Mouse (Mus musculus): ENCODE results near the gene Sorcs2.

The Sorcs2 gene

GRCm38 (mm10) chr5:36081021-36081420 lies 316.9 kb downstream of the Sorcs2 start:
- in situ Hi-C loops (cut with MboI; ENCODE audit: low pct_unique_long_range_greater_than_20kb in 1 of 2, low sequenced_read_pairs in 2 of 2, unreplicated experiment in 1 of 2) = no loop called here

GRCm38 (mm10) chr5:36075172-36076074 lies 322.5 kb downstream of the Sorcs2 start:
- in situ Hi-C loops (cut with MboI; ENCODE audit: low pct_unique_long_range_greater_than_20kb in 1 of 2, low sequenced_read_pairs in 2 of 2, unreplicated experiment in 1 of 2) = no loop called here

GRCm38 (mm10) chr5:36069503-36070360 lies 328.2 kb downstream of the Sorcs2 start:
- in situ Hi-C loops (cut with MboI; ENCODE audit: low pct_unique_long_range_greater_than_20kb in 1 of 2, low sequenced_read_pairs in 2 of 2, unreplicated experiment in 1 of 2) = no loop called here

GRCm38 (mm10) chr5:36067651-36068181 lies 330.2 kb downstream of the Sorcs2 start:
- in situ Hi-C loops (cut with MboI; ENCODE audit: low pct_unique_long_range_greater_than_20kb in 1 of 2, low sequenced_read_pairs in 2 of 2, unreplicated experiment in 1 of 2) = no loop called here

GRCm38 (mm10) chr5:36057804-36058322 lies 340.1 kb downstream of the Sorcs2 start:
- in situ Hi-C loops (cut with MboI; ENCODE audit: low pct_unique_long_range_greater_than_20kb in 1 of 2, low sequenced_read_pairs in 2 of 2, unreplicated experiment in 1 of 2) = no loop called here

GRCm38 (mm10) chr5:36056921-36057320 lies 341.0 kb downstream of the Sorcs2 start:
- in situ Hi-C loops (cut with MboI; ENCODE audit: low pct_unique_long_range_greater_than_20kb in 1 of 2, low sequenced_read_pairs in 2 of 2, unreplicated experiment in 1 of 2) = no loop called here

GRCm38 (mm10) chr5:36055876-36056275 lies 342.1 kb downstream of the Sorcs2 start:
- in situ Hi-C loops (cut with MboI; ENCODE audit: low pct_unique_long_range_greater_than_20kb in 1 of 2, low sequenced_read_pairs in 2 of 2, unreplicated experiment in 1 of 2) = no loop called here

GRCm38 (mm10) chr5:36054498-36054897 lies 343.4 kb downstream of the Sorcs2 start:
- in situ Hi-C loops (cut with MboI; ENCODE audit: low pct_unique_long_range_greater_than_20kb in 1 of 2, low sequenced_read_pairs in 2 of 2, unreplicated experiment in 1 of 2) = no loop called here

- in situ Hi-C loops (cut with MboI; ENCODE audit: low pct_unique_long_range_greater_than_20kb in 1 of 2, low sequenced_read_pairs in 2 of 2, unreplicated experiment in 1 of 2) = loop anchor here (25.0 kb wide), 1 partner anchor 369 kb away; no protein-coding TSS in a partner anchor
Measured at GRCm38 (mm10) chr5:36043154-36043553, 354.8 kb downstream of the Sorcs2 start.

GRCm38 (mm10) chr5:36041756-36042155 lies 356.2 kb downstream of the Sorcs2 start:
- in situ Hi-C loops (cut with MboI; ENCODE audit: low pct_unique_long_range_greater_than_20kb in 1 of 2, low sequenced_read_pairs in 2 of 2, unreplicated experiment in 1 of 2) = loop anchor here (25.0 kb wide), 1 partner anchor 371 kb away; no protein-coding TSS in a partner anchor

GRCm38 (mm10) chr5:36041236-36041562 lies 356.7 kb downstream of the Sorcs2 start:
- in situ Hi-C loops (cut with MboI; ENCODE audit: low pct_unique_long_range_greater_than_20kb in 1 of 2, low sequenced_read_pairs in 2 of 2, unreplicated experiment in 1 of 2) = loop anchor here (25.0 kb wide), 1 partner anchor 371 kb away; no protein-coding TSS in a partner anchor

- in situ Hi-C loops (cut with MboI; ENCODE audit: low pct_unique_long_range_greater_than_20kb in 1 of 2, low sequenced_read_pairs in 2 of 2, unreplicated experiment in 1 of 2) = loop anchor here (25.0 kb wide), 1 partner anchor 372 kb away; no protein-coding TSS in a partner anchor
Measured at GRCm38 (mm10) chr5:36040398-36041235, 357.3 kb downstream of the Sorcs2 start.

- in situ Hi-C loops (cut with MboI; ENCODE audit: low pct_unique_long_range_greater_than_20kb in 1 of 2, low sequenced_read_pairs in 2 of 2, unreplicated experiment in 1 of 2) = loop anchor here (25.0 kb wide), 1 partner anchor 373 kb away; no protein-coding TSS in a partner anchor
Measured at GRCm38 (mm10) chr5:36039596-36039995, 358.3 kb downstream of the Sorcs2 start.

- in situ Hi-C loops (cut with MboI; ENCODE audit: low pct_unique_long_range_greater_than_20kb in 1 of 2, low sequenced_read_pairs in 2 of 2, unreplicated experiment in 1 of 2) = loop anchor here (25.0 kb wide), 1 partner anchor 379 kb away; no protein-coding TSS in a partner anchor
Measured at GRCm38 (mm10) chr5:36033531-36034426, 364.2 kb downstream of the Sorcs2 start.

GRCm38 (mm10) chr5:36025076-36025475 lies 372.9 kb downstream of the Sorcs2 start:
- in situ Hi-C loops (cut with MboI; ENCODE audit: low pct_unique_long_range_greater_than_20kb in 1 of 2, low sequenced_read_pairs in 2 of 2, unreplicated experiment in 1 of 2) = loop anchor here (25.0 kb wide), 1 partner anchor 387 kb away; no protein-coding TSS in a partner anchor

GRCm38 (mm10) chr5:36024003-36024685 lies 373.8 kb downstream of the Sorcs2 start:
- in situ Hi-C loops (cut with MboI; ENCODE audit: low pct_unique_long_range_greater_than_20kb in 1 of 2, low sequenced_read_pairs in 2 of 2, unreplicated experiment in 1 of 2) = no loop called here

Data from mouse embryonic stem cell (cell line).